Mouse (Mus musculus): ENCODE data around the gene Mknk2. TPM values are rescaled to one million over a fixed set of nuclear protein-coding genes. Genes with fewer than 3 reads are reported as not detected.

Gene Mknk2
- polyA plus RNA-seq, 1 experiment from 2014 or later: 85.5 TPM

DNA sequence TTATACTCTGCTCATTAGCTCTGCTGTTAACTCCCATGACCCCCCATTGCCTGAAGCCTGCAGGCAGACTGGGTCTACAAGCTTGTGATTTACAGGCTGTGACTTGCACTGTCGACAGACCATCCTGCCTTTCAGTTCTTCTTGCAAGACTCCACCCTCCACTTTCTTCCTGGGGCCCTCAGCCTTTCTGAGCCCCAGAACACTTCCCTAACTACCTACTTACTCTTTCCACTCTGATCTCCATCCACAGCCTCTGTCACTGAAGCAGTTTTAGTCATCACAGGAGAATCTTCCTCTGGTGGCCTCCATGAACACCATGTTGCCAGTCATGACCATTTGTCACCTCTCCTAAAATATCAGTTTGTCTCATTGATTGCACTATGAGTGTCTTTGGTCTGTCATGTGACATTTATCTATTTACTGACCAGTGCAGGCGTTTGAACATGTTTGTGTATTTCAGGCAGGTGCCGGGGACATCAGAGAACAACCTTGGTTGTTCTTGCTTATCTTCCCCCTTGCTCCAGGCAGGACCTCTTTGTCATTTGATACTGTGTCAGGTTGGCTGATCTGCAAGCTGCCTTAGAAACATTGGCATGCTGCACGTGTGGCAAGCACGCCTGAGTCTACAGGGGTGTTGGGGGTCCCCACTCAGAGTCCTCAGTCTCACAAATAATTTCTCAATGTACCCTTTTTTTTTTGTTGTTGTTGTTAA, 14.3 kb downstream of the Mknk2 start:
- H3K27ac ChIP-seq: peak overlapping the region; percentile 93
- DNase-seq (ENCODE audit: low spot score): no peak
- no peaks in the 10 kb centered on the region for H3K27me3 ChIP-seq (ENCODE audit: insufficient read depth, low read length)
- WGBS: 31% methylated on average over 5 of the region's 5 CpGs
- no peak overlapping the region for H3K4me3 ChIP-seq (replicated peaks; ENCODE audit: low read depth, low read length)
- no peak for TF ChIP-seq CTCF (IDR thresholded peaks at IDR 0.05; ENCODE audit: low read depth)
- no peak for ATAC-seq (replicated peaks; ENCODE audit: low FRiP score, low read depth)
- H3K9ac ChIP-seq (ENCODE audit: low read depth, low read length): 0 out of 2 replicates have a peak overlapping the region, but pooled peaks have one; percentile 27
- no peaks in the 10 kb centered on the region for H3K9me3 ChIP-seq (replicated peaks; ENCODE audit: low read length)
- H3K4me1 ChIP-seq (replicated peaks; ENCODE audit: insufficient read depth, low read length): peaks cover 42% of the 10 kb centered on the region
- peaks cover 22% of the 10 kb centered on the region for H3K36me3 ChIP-seq (ENCODE audit: insufficient read depth, low read length)
- H3K4me2 ChIP-seq (ENCODE audit: low read length): no peak overlapping the region

DNA sequence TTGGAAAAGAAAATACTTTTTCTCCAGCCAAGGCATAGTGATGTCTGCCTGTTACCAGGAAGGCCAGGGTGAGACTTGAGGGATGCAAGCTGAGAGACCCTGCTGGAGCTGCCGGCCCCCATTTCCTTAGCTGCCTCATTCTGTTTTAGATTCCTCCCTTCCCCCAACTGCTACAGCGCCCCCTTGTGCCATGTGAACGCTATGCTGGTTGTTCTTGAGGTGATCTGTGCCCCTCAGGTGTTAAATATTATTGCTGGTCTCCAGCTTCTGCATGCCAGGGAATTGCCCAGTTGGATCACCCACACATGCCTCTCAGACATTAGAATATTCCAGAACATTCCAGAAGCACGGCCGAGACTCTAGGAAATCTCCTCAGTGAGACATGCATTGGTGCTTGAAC, 16.8 kb downstream of the Mknk2 start:
- ATAC-seq (replicated peaks; ENCODE audit: low FRiP score, low read depth) (no peak), DNase-seq (ENCODE audit: low spot score) (peak; percentile 78)
- H3K27ac ChIP-seq: no peak overlapping the region
- WGBS: 25% methylated on average over 5 of the region's 5 CpGs
- H3K9me3 ChIP-seq (replicated peaks; ENCODE audit: low read length): no peaks in the 10 kb centered on the region
- peak; percentile 78 for TF ChIP-seq CTCF (IDR thresholded peaks at IDR 0.05; ENCODE audit: low read depth)
- peaks cover under 1% of the 10 kb centered on the region for H3K36me3 ChIP-seq (ENCODE audit: insufficient read depth, low read length)
- no peak overlapping the region for H3K4me2 ChIP-seq (ENCODE audit: low read length)
- no peak overlapping the region for H3K4me3 ChIP-seq (replicated peaks; ENCODE audit: low read depth, low read length)
- no peaks in the 10 kb centered on the region for H3K27me3 ChIP-seq (ENCODE audit: insufficient read depth, low read length)
- H3K9ac ChIP-seq (ENCODE audit: low read depth, low read length): no peak overlapping the region
- H3K4me1 ChIP-seq (replicated peaks; ENCODE audit: insufficient read depth, low read length): peaks cover 39% of the 10 kb centered on the region

DNA sequence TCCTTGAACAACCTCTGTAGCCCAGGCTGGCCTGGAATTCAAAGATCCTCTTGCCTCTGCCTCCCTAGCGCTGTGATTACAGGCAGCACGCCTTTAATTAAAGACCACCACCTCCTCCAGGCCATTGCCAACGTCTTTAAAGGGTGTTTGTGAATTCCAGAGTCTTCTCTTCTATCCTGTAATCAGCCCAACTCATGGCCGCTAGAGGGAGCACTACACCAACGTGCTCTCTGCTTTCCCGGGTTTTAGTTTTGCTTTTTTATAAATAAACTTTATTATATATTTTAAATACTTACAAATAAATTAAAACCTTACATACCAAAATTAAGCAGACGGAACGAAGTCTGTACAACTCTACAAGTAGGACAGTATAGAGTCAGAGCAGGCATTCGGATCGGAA, 18.7 kb downstream of the Mknk2 start:
- Histone ChIP-seq H3K4me2 (ENCODE audit: low read length) (peak overlapping the region; percentile 44), H3K4me3 (replicated peaks; ENCODE audit: low read depth, low read length) (no peak overlapping the region; the same call in 1 of the 2 replicates), H3K27ac (0 out of 2 replicates have a peak overlapping the region, but pooled peaks have one; percentile 4), H3K4me1 (replicated peaks; ENCODE audit: insufficient read depth, low read length) (peaks cover 34% of the 10 kb centered on the region; the same call in 1 of the 2 replicates), H3K9ac (ENCODE audit: low read depth, low read length) (no peak overlapping the region), H3K27me3 (ENCODE audit: insufficient read depth, low read length) (no peaks in the 10 kb centered on the region), H3K9me3 (replicated peaks; ENCODE audit: low read length) (no peaks in the 10 kb centered on the region), H3K36me3 (ENCODE audit: insufficient read depth, low read length) (no peaks in the 10 kb centered on the region)
- ATAC-seq (replicated peaks; ENCODE audit: low FRiP score, low read depth): no peak
- peak; percentile 92 for DNase-seq (ENCODE audit: low spot score)
- peak; percentile 79 for TF ChIP-seq CTCF (IDR thresholded peaks at IDR 0.05; ENCODE audit: low read depth)
- 13% methylated on average over 10 of the region's 10 CpGs for WGBS

DNA sequence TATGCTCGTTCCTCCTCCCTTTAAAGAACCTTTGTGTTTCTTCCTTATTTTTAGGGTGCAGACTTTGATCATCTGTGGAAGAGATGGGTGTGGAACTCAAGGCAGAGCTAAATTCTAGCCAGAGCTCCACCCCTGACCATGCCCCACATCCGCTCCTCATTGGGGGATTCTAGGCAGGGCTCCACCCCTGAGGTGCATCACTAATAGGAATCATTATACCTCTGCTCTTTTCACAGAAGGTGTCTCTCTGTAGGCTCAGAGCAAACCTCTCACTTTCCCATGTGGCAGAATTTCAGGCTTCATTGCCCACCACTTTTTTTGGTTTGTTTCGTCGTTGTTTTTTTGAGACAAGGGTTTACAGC, 19.1 kb downstream of the Mknk2 start:
- H3K36me3 ChIP-seq (ENCODE audit: insufficient read depth, low read length): no peaks in the 10 kb centered on the region
- H3K4me1 ChIP-seq (replicated peaks; ENCODE audit: insufficient read depth, low read length): peaks cover 30% of the 10 kb centered on the region; the same call in 1 of the 2 replicates
- no peak for TF ChIP-seq CTCF (IDR thresholded peaks at IDR 0.05; ENCODE audit: low read depth)
- H3K4me2 ChIP-seq (ENCODE audit: low read length): peak overlapping the region; percentile 44; the same call in 1 of the 2 replicates
- H3K27ac ChIP-seq: 0 out of 2 replicates have a peak overlapping the region, but pooled peaks have one; percentile 4
- 53% methylated on average over 4 of the region's 4 CpGs for WGBS
- H3K4me3 ChIP-seq (replicated peaks; ENCODE audit: low read depth, low read length): no peak overlapping the region
- no peak for DNase-seq (ENCODE audit: low spot score)
- H3K9me3 ChIP-seq (replicated peaks; ENCODE audit: low read length): no peaks in the 10 kb centered on the region
- H3K27me3 ChIP-seq (ENCODE audit: insufficient read depth, low read length): no peaks in the 10 kb centered on the region
- no peak overlapping the region for H3K9ac ChIP-seq (ENCODE audit: low read depth, low read length)
- no peak for ATAC-seq (replicated peaks; ENCODE audit: low FRiP score, low read depth)

DNA sequence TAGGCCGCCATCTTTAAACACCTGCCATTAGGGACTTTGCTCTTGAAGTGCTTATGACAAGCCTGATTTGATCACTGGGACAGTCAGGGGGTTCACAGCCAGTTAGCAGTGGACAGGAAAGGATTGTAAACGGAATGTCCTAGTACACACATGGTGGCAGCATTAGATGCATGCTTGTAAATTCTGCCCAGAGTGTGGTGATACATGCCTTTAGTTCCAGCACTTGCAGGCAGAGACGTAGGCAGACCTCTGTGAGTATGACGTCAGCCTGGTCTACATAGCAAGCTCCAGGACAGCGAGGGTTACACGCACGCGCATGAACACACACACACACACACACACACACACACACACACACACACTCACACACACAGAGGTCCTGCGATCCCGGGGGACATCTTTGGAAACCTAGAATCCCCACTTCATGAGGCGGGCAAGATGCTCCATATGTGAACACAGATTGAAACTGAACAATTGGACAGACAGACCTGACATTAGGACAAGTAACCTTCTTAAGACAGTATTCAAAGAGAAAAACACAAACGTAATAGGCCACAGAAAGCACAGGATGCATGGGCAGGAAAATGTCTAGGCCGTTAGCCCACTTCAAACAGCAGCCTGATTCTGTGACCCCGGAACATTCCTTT, 19.6 kb downstream of the Mknk2 start:
- Histone ChIP-seq H3K4me3 (replicated peaks; ENCODE audit: low read depth, low read length) (no peak overlapping the region), H3K36me3 (ENCODE audit: insufficient read depth, low read length) (no peaks in the 10 kb centered on the region), H3K4me1 (replicated peaks; ENCODE audit: insufficient read depth, low read length) (peaks cover 25% of the 10 kb centered on the region; the same call in 1 of the 2 replicates), H3K9ac (ENCODE audit: low read depth, low read length) (no peak overlapping the region), H3K4me2 (ENCODE audit: low read length) (no peak overlapping the region), H3K9me3 (replicated peaks; ENCODE audit: low read length) (no peaks in the 10 kb centered on the region), H3K27me3 (ENCODE audit: insufficient read depth, low read length) (no peaks in the 10 kb centered on the region), H3K27ac (no peak overlapping the region)
- WGBS: 84% methylated on average over 14 of the region's 14 CpGs
- DNase-seq (ENCODE audit: low spot score) (no peak), ATAC-seq (replicated peaks; ENCODE audit: low FRiP score, low read depth) (no peak)
- TF ChIP-seq CTCF (IDR thresholded peaks at IDR 0.05; ENCODE audit: low read depth): no peak

DNA sequence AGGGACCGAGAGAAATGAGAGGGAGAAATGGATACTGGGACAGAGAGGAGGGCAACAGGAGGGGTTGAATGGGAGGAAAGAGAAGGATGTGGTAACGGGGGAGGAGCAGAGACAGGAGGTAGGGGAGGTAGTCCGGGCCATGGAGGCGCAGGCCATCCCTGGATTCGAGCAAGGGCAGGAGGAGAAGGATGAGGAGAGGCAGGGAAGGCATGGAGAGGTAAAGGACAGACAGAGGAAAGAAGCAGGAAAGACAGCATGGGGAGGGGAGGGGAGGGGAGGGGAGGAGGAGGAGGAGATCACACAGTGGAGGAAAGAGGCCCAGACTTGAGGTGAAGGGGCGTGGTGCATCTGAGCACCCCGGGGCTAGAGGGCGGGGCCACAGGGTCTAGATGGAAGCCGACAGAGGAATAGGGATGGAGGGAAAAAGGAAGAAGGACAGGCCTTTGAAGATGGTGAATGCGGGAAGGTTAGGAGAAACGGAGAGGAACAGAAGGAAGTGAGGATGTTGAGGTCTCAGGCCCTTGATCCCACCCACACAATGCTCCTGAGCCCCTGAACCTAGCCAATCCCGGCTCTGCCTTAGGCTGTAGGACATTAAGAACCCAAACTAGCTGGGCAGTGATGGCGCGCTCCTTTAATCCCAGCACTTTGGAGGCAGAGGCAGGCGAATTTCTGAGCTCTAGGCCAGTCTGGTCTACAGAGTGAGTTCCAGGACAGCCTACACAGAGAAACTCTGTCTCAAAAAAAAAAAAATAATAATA, 20.9 kb downstream of the Mknk2 start, which contains the start of gene Btbd2:
Btbd2 (minus strand) TSS at position 209 of the 761 bp plus-strand sequence.
- Histone ChIP-seq H3K9ac (ENCODE audit: low read depth, low read length) (peak within 1 kb of the TSS; percentile 91), H3K36me3 (ENCODE audit: insufficient read depth, low read length) (0 out of 2 replicates have a peak, but pooled peaks cover 3% of the 10 kb centered on the region), H3K27ac (peak within 1 kb of the TSS; percentile 88), H3K4me2 (ENCODE audit: low read length) (peak within 1 kb of the TSS; percentile 94), H3K4me3 (replicated peaks; ENCODE audit: low read depth, low read length) (peak within 1 kb of the TSS; percentile 90), H3K4me1 (replicated peaks; ENCODE audit: insufficient read depth, low read length) (peaks cover 20% of the 10 kb centered on the region; the same call in 1 of the 2 replicates), H3K9me3 (replicated peaks; ENCODE audit: low read length) (no peaks in the 10 kb centered on the region), H3K27me3 (ENCODE audit: insufficient read depth, low read length) (no peaks in the 10 kb centered on the region)
- no peak for TF ChIP-seq CTCF (IDR thresholded peaks at IDR 0.05; ENCODE audit: low read depth)
- DNase-seq (ENCODE audit: low spot score) (no peak), ATAC-seq (replicated peaks; ENCODE audit: low FRiP score, low read depth) (peak; percentile 5; the same call in 1 of the 2 replicates)
- 19% methylated on average over 15 of the region's 15 CpGs for WGBS

All from kidney, postnatal 0 days (tissue).